Mouse (Mus musculus) heart, postnatal 0 days (tissue): ENCODE results near the gene Mrpl33. TPM values are rescaled to one million over a fixed set of nuclear protein-coding genes. Genes with fewer than 3 reads are reported as not detected.

Experiments
- ATAC-seq: fragments of 200-750 bp; cut with Nextera tagmentation; 2 replicates; pipeline ENCODE4 v1.8.0; 2017; ENCODE audit warnings: low read depth, moderate number of reproducible peaks, moderate library complexity; ENCODE audit not compliant: insufficient read depth
- DNase-seq: peaks from one replicate; pipeline ENCODE4 v3.0.0-alpha.2; 2016; ENCODE audit warnings: low spot score
- H3K27ac ChIP-seq: fragments of 300-500 bp; sonication (generic); 2 replicates; pipeline ENCODE4 v1.5.1; 2014; ENCODE audit warnings: low read depth, mild to moderate bottlenecking
- H3K27me3 ChIP-seq: fragments of 300-500 bp; sonication (generic); 2 replicates; pipeline ENCODE4 v1.6.1; 2014; ENCODE audit warnings: low read length, mixed read lengths; ENCODE audit not compliant: control insufficient read depth, insufficient read depth
- H3K36me3 ChIP-seq: fragments of 300-500 bp; sonication (generic); replicated peaks from 2 replicates; pipeline ENCODE4 v1.6.1; 2014; ENCODE audit warnings: low read length, mixed read lengths; ENCODE audit not compliant: control insufficient read depth, insufficient read depth
- H3K4me1 ChIP-seq: fragments of 300-500 bp; sonication (generic); 2 replicates; pipeline ENCODE4 v1.6.1; 2014; ENCODE audit warnings: antibody characterized with exemption; ENCODE audit not compliant: control insufficient read depth, insufficient read depth
- H3K4me2 ChIP-seq: fragments of 300-500 bp; sonication (generic); 2 replicates; pipeline ENCODE4 v1.6.1; 2014; ENCODE audit warnings: low read depth, mild to moderate bottlenecking, low read length, moderate library complexity
- H3K4me3 ChIP-seq: fragments of 300-500 bp; sonication (generic); 2 replicates; pipeline ENCODE4 v1.5.1; 2014; ENCODE audit warnings: low read depth, low read length
- H3K9ac ChIP-seq: fragments of 300-500 bp; sonication (generic); replicated peaks from 2 replicates; pipeline ENCODE4 v1.6.1; 2014; ENCODE audit warnings: low read depth, low read length, mixed read lengths
- H3K9me3 ChIP-seq: fragments of 300-500 bp; sonication (generic); replicated peaks from 2 replicates; pipeline ENCODE4 v1.6.1; 2016; ENCODE audit warnings: low read length; ENCODE audit not compliant: control insufficient read depth
- CTCF ChIP-seq: IDR thresholded peaks from 2 replicates; pipeline ENCODE4 v1.5.1; 2016; ENCODE audit warnings: antibody characterized with exemption, control low read depth, low read depth
- EP300 ChIP-seq: IDR thresholded peaks from 2 replicates; pipeline ENCODE4 v1.6.1; 2016; ENCODE audit warnings: antibody characterized with exemption, low read depth
- WGBS: fragments of 180-500 bp; shearing (Covaris S2); extraction: QIAGEN DNeasy Blood & Tissue Kit; methylation state at CpG from one replicate; pipeline ENCODE4 v1.1.7; 2014; 5-methylcytosine and 5-hydroxymethylcytosine counted together
- polyA plus RNA-seq: library from polyadenylated mRNA; unstranded; fragments of >200 nt; fragmentation: Nextera tagmentation; extraction: Ambion mirVana; gene quantifications from 2 replicates; pipeline ENCODE4 v1.2.1, GENCODE M21; 2015
- total RNA-seq: library from RNA; depleted of rRNA; stranded (reverse); fragments of >200 nt; gene quantifications from 2 replicates; pipeline ENCODE4 v1.2.3, GENCODE M21; 2014; ENCODE audit warnings: low replicate concordance

Gene Mrpl33
- total and polyA plus RNA-seq, 2 experiments from 2014 or later: 272 to 634 TPM

- no peaks in the 10 kb centered on the region for H3K36me3 ChIP-seq
- H3K27ac ChIP-seq: no peak overlapping the region
- ATAC-seq: no peak
- no peak overlapping the region for H3K9ac ChIP-seq
- 83% methylated on average over 1 of the region's 1 CpGs for WGBS
- 0 out of 2 replicates have a peak, but pooled peaks cover 6% of the 10 kb centered on the region for H3K9me3 ChIP-seq
- H3K4me3 ChIP-seq: no peak overlapping the region
- no peaks in the 10 kb centered on the region for H3K4me1 ChIP-seq
- no peak for DNase-seq
- H3K4me2 ChIP-seq: no peak overlapping the region
- TF ChIP-seq CTCF (no peak), EP300 (no peak)
- H3K27me3 ChIP-seq: no peaks in the 10 kb centered on the region
Measured at GRCm38 (mm10) chr5:31655688-31656190, 59.0 kb downstream of the Mrpl33 start.

DNA sequence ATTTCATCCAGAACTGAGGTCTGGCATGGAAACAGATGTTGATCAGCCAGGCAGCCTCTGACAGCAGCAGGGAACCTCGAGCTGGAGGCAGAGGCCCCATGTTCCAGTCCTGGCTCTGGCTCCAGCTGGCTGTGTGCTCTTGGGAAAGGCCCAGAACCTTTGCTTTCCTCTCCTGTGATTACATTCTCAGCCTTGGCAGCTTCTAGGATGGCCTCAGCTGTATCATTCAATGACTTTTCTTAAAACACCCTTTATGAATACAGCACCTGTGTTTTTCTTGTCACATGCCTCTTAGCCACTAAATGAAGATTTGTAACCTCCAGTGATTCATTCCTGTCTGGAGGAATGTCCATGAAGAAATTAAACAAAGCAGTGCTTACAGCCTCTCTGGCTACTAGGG, 69.4 kb downstream of the Mrpl33 start:
- Histone ChIP-seq H3K9me3 (no peaks in the 10 kb centered on the region), H3K27me3 (no peaks in the 10 kb centered on the region), H3K4me2 (no peak overlapping the region), H3K36me3 (no peaks in the 10 kb centered on the region), H3K9ac (0 out of 2 replicates have a peak overlapping the region, but pooled peaks have one; percentile 7), H3K4me1 (peaks cover 6% of the 10 kb centered on the region; the same call in 1 of the 2 replicates), H3K4me3 (no peak overlapping the region), H3K27ac (no peak overlapping the region)
- 15% methylated on average over 1 of the region's 1 CpGs for WGBS
- no peak for ATAC-seq
- DNase-seq: no peak
- TF ChIP-seq EP300 (no peak), CTCF (no peak)

GRCm38 (mm10) chr5:31668325-31668968, 71.7 kb downstream of the Mrpl33 start:
- Histone ChIP-seq H3K27ac (no peak overlapping the region), H3K27me3 (no peaks in the 10 kb centered on the region), H3K4me2 (no peak overlapping the region), H3K4me3 (no peak overlapping the region), H3K36me3 (no peaks in the 10 kb centered on the region), H3K9ac (no peak overlapping the region), H3K4me1 (peaks cover 10% of the 10 kb centered on the region), H3K9me3 (no peaks in the 10 kb centered on the region)
- DNase-seq (no peak), ATAC-seq (no peak)
- TF ChIP-seq EP300: no peak
- no peak for TF ChIP-seq CTCF
- WGBS: 78% methylated on average over 13 of the region's 13 CpGs

DNA sequence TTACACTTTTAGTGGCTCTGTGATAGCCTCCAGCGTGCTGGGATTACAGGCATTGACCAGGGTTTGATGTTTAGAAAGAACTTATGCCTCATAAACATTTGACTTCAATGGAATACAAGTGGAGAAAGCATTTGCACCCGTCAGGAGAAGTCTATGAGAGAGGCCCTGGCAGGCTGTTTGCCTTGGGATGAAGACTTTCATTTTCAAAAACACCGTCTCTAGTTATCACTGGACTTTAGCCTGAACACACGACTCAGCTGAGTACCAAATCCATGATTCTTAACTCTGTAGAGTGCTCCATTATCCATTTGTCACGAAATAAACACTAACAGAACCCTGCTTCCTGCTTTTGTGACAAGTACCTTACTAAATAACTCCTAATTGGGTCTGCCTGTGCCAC, 73.2 kb downstream of the Mrpl33 start:
- WGBS: 37% methylated on average over 5 of the region's 5 CpGs
- peak overlapping the region; percentile 13; the same call in 1 of the 2 replicates for H3K4me2 ChIP-seq

DNA sequence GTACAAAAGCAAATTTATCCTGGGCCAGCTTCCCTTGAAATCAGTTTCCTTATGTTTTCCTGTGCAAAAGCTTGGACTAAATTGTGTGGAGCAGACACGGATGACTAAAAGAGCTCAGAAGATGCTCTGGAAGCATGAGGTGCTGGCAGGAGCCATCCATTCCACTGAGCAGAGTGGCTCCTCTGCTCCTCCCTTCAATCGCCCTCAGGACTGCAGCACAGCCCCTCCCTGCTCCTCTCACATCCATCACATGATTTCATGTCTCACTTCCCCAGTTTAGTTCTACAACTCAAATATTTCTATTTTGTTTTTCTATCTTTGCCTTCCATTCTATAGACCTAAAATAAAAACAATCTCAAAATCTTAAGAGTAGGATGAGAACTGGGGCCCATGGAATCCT, 74.4 kb downstream of the Mrpl33 start:
- 58% methylated on average over 2 of the region's 2 CpGs for WGBS
- no peak overlapping the region for H3K9ac ChIP-seq
- no peak for ATAC-seq

More for the DNA sequence above, 73.2 kb downstream of the Mrpl33 start:
- Histone ChIP-seq H3K27ac (no peak overlapping the region), H3K36me3 (no peaks in the 10 kb centered on the region), H3K27me3 (no peaks in the 10 kb centered on the region), H3K9ac (no peak overlapping the region), H3K4me3 (no peak overlapping the region), H3K9me3 (no peaks in the 10 kb centered on the region), H3K4me1 (peaks cover 12% of the 10 kb centered on the region)
- ATAC-seq: no peak
- TF ChIP-seq CTCF (no peak), EP300 (no peak)
- DNase-seq: no peak

More for the DNA sequence above, 74.4 kb downstream of the Mrpl33 start:
- H3K4me2 ChIP-seq: no peak overlapping the region
- H3K36me3 ChIP-seq: no peaks in the 10 kb centered on the region
- no peak for DNase-seq
- no peak for TF ChIP-seq EP300
- no peak for TF ChIP-seq CTCF
- H3K9me3 ChIP-seq: no peaks in the 10 kb centered on the region
- H3K4me3 ChIP-seq: no peak overlapping the region
- no peak overlapping the region for H3K27ac ChIP-seq
- H3K4me1 ChIP-seq: peaks cover 12% of the 10 kb centered on the region
- H3K27me3 ChIP-seq: no peaks in the 10 kb centered on the region
